Mouse (Mus musculus): ENCODE data around the gene Atp5k.

The Atp5k gene

GRCm38 (mm10) chr5:108433804-108434587 lies at the start of gene Atp5k:
Gene Atp5k, minus strand, starts transcription at chr5:108434448.
- peak; percentile 95 for DNase-seq

- no peak for DNase-seq
These were observed 48.8 kb upstream of the Atp5k start for GRCm38 (mm10) chr5:108483006-108483405.

- DNase-seq = no peak
These were observed 41.7 kb upstream of the Atp5k start for GRCm38 (mm10) chr5:108475977-108476376.

GRCm38 (mm10) chr5:108473737-108474136 lies 39.5 kb upstream of the Atp5k start:
- DNase-seq = no peak

- no peak for DNase-seq
These were observed 35.4 kb upstream of the Atp5k start for GRCm38 (mm10) chr5:108469617-108470016.

- DNase-seq = no peak
These were observed 32.4 kb upstream of the Atp5k start for GRCm38 (mm10) chr5:108466647-108467046.

- no peak for DNase-seq
These were observed 31.1 kb upstream of the Atp5k start for GRCm38 (mm10) chr5:108465131-108465891.

GRCm38 (mm10) chr5:108462446-108462845 lies 28.2 kb upstream of the Atp5k start:
- no peak for DNase-seq

GRCm38 (mm10) chr5:108461082-108462065 lies 27.1 kb upstream of the Atp5k start, which contains the start of gene Pcgf3:
Gene Pcgf3, plus strand, starts transcription at chr5:108461232.
- DNase-seq = peak; percentile 98

- no peak for DNase-seq
These were observed 26.2 kb upstream of the Atp5k start for GRCm38 (mm10) chr5:108460461-108460860.

- no peak for DNase-seq
These were observed 24.5 kb upstream of the Atp5k start for GRCm38 (mm10) chr5:108458706-108459105.

- DNase-seq = no peak
These were observed 19.8 kb upstream of the Atp5k start for GRCm38 (mm10) chr5:108454094-108454493.

GRCm38 (mm10) chr5:108452422-108452821 lies 18.2 kb upstream of the Atp5k start:
- DNase-seq = no peak

GRCm38 (mm10) chr5:108451611-108452010 lies 17.4 kb upstream of the Atp5k start:
- DNase-seq = no peak

GRCm38 (mm10) chr5:108450837-108451540 lies 16.7 kb upstream of the Atp5k start:
- DNase-seq = no peak

- DNase-seq = peak; percentile 78
These were observed 14.8 kb upstream of the Atp5k start, which contains the start of gene Mfsd7a for GRCm38 (mm10) chr5:108448785-108449668. Gene Mfsd7a, minus strand, starts transcription at chr5:108448891.

GRCm38 (mm10) chr5:108447857-108448256 lies 13.6 kb upstream of the Atp5k start:
- DNase-seq = no peak

GRCm38 (mm10) chr5:108446973-108447372 lies 12.7 kb upstream of the Atp5k start:
- no peak for DNase-seq

- no peak for DNase-seq
These were observed 1.9 kb upstream of the Atp5k start for GRCm38 (mm10) chr5:108436101-108436500.

- no peak for DNase-seq
These were observed 3.1 kb downstream of the Atp5k start for GRCm38 (mm10) chr5:108431196-108431595.

GRCm38 (mm10) chr5:108427186-108427585 lies 7.1 kb downstream of the Atp5k start:
- DNase-seq = peak; percentile 60

Data from lung, postnatal 14 days (tissue).